Mouse (Mus musculus): ENCODE data around the gene Atxn7l1. TPM values are rescaled to one million over a fixed set of nuclear protein-coding genes. Genes with fewer than 3 reads are reported as not detected.

Atxn7l1 gene
- total and polyA plus RNA-seq, 3 experiments, result 21.8 to 31.6 (median 30.8) TPM

DNA sequence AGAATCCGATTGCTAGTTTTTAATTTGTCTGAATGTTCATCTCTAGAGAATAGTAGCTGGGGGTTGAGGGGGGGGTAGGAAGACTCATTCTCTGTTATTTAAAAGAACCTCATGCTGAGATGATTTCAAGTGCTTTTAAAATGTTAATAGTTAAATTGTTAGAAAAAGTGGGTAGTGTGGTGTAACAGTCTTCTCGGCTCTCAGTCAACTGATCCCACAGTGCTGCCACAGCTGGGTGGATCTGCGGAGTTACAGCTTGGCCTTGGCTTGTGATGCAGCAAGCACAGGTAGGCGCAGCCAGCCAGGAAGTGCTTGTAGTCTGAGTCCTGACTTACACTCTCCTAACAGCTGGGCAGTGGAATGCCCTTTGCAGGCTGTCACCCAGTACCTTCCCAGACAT, 125.7 kb downstream of the Atxn7l1 start:
- DNase-seq, result no peak

DNA sequence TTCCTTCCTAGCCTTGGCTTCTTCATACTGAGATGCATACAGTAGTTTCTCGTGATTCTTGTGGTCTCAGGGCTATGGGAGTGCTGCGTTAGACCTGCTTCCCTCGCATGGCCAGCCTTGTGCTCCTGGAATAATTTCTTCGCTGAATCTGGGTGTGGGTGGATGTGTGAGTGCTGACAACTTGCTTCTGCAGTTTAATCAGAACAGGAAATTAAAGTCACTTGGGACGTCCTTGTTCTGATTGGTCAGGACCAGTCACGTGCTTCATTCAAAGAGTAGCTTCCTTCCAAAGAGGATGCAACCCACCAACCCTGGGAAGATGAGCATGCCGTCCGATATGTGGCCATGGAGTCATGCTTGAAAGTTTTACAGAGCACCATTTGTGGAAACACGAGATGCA, 126.2 kb downstream of the Atxn7l1 start:
- no peak for DNase-seq

DNA sequence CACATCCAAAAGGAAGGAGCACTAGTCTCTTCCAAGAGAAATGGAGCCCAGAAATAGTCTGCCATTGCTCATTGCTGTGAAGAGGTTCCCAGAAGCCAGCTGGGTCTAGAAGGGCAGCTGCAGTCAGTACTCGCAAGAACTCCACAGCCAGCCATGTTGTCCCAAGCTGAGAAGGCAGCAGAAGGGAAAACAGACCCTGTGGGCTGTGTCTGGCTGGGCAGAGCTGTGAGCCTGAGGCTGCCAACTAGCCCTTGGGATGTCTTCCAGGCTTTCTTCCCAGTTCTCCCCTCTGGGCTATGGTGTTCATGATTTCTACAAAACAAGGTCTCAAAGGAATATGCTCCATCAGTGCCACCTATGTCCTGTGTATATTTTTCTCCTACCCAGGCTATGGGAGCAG, 128.5 kb downstream of the Atxn7l1 start:
- no peak for DNase-seq

DNA sequence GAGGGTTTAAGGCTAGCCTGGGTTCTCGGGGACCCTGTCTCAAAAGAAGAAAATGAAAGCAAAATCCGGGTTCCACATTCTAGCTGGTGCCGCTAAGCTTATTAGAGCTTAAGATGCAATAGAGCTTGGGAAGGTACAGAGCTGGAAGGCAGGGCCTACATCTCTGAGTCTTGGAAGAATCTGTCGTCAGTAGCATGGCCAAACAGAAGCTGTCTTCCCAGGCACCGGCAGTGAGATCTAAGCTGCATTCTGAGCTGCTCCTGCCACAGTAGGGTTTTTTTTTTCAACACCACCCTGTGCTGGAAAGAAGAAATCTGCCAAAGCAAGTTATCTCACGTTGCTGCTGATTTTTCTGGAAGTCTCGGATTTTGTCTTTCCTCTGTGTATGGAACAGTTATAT, 129.9 kb downstream of the Atxn7l1 start:
- no peak for DNase-seq

DNA sequence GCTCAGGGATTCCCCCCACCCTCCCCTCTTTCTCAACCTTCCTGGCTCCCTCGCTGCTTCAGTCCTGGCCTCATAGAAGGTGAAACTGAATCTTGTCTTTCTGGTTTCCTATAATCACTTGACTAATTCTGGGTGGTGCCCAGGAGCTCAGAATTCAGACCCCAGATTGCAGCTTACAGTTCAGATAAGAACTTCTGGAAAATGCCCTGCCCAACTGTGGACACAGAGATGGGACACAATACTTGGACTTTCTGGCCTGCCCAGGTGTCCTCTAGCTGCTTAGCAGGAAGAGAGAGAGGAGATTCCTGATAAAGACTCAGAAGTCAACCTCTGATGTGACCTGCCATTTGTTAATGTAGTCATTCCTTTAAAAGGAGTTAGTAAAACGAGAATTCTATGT, 131.7 kb downstream of the Atxn7l1 start:
- no peak for DNase-seq

DNA sequence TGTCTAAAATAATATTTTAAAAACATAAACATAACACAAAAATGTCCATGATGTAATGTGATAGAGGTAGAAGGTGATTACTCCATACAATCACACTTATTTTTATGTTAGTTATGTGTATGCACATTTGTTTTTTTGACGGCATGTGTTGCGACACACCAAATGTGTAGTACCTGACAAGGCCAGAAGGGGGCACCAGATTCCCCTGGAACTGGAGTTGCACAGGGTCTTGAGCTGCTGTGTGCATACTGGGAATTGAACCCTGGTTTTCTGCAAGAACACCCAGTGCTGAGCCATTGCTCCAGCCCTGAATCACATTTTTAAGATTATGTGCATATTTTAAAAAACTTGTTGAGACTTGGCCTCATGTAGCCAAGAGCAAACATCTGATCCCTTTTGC, 133.3 kb downstream of the Atxn7l1 start:
- peak; percentile 61 for DNase-seq

DNA sequence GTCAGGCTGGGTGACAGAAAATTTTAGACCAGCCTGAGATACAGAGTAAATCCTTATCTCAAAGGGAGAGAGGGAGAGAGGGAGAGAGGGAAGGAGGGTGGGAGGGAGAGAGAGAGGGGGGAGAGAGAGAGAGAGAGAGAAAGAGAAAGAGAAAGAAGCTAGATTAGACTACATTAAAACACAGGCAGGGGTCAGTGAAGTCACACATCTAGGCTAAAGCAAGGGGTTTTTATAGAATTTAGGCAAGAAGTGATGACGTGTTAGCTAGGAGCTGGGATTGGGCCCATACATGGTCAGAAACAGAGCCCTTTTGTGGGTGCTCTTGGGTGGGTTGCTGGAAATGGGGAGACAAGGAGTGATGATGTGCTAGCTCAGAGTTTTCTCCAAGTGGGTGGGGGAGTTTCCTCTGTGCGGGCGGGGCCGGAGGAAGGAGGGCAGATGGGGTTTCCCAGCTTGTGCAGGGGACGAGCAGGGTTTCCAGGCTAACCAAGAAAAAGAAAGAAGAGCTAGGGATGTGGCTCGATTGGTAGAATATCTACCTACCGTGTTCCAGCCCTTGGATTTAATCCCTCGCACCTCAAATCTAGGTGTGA, 136.9 kb downstream of the Atxn7l1 start:
- DNase-seq, result no peak

DNA sequence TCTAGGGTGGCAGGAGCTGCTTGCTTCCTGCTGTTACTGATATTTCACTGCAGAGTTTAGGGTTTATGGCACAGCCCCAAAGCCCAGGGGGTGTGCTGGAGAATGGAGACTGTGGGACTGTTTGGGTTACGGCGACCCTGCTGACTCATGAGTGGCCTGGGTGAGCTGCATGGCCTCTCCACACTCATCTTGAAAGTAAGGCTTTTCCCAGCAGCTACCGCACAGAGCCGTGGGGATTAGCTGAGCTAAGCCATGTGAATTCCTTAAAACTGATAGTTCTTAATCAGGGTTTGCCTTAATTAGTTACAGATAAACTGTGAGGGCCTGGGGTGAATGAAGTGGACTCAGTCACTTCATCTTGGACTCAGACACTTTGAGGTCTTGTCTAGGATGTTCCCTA, 137.9 kb downstream of the Atxn7l1 start:
- peak; percentile 18 for DNase-seq

DNA sequence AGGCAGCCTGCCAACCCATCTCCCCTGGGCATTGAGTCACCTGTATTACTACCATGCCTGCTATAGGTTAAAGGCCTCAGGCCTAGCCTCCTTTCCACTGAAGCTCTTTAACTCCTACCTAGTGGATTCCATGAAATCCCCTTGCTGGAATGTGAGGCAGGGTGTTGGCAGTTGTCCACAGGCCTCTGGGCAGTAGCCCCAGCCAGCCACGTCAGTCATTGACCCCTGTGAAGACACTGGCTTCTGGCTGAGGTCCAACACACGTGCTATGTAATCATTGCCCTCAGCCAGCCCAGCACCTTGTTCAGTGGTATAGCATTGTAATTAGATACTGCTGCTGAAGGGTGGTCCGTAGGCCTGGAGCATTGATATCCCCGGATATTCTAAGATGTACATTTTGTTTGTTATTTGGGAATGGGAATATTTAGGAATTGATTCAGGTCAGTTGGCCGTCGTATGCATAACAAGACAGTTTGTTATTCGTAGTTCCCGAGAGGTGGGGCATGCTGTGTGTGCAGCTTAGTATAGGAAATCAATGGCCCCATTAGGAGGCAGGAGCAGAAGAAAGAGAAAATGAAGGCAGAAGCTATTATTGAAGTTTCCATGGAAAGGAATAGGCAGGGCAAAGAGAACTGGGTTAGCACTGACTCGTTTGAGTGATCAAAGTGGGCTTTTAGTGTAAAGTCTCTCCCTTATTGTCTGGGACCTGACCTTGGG, 138.6 kb downstream of the Atxn7l1 start:
- DNase-seq, result peak; percentile 71

DNA sequence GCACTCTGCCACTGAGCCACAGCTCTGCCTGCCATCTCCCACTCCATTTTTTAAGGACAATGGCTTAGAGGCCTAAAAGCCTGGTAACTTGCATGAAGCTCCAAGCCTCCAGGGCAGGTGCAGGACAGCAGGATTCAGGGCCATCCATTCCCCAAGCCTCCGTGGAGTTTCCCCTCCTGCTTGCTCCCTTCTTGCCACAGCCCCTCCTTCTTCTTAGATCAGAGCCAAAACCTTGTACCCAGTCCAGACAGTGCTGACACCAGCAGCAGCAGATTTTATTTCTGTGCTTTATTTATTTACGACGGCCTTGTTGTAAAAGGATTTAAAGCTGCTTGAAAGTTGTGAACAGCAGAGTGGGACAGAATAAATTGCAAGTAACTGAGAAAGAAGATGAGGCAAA, 140.2 kb downstream of the Atxn7l1 start:
- DNase-seq, result no peak

DNA sequence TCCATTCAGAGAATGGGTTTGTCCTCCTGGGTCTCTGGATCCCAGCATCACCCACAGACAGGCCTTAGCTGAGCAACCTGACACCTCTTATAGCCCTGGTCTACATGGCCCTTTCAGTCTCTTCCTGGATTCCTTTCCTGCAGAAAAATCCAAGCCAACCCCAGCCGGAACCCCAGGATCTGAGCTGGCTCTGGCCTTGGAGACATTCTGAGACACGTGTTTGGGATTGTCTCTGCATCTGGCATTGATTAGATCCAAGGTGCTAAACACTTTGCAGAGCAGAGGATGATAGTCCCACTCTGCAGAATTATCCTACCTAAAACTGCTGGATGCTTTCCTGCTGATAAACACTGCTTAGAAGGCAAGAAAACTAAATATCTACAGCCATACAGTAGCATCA, 141.3 kb downstream of the Atxn7l1 start:
- DNase-seq, result no peak

DNA sequence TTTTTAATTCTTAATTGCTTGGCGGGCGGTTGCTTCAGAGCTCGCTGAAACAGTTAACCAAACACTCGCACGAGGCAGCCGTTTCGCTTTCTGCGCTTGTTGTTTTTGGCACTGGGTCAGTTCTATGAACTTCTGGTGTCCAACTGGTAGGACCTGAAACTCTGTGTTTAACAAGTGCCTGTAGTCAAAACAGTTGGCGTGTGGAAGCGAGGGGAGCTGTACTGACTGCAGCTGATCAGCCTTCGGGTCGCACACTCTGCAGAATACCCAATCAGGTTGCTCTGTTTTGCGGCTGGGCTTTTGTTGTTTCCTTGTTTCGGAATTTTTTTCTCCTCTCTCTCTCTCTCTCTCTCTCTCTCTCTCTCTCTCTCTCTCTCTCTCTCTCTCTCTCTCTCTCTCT, 154.6 kb downstream of the Atxn7l1 start:
- peak; percentile 82 for DNase-seq

DNA sequence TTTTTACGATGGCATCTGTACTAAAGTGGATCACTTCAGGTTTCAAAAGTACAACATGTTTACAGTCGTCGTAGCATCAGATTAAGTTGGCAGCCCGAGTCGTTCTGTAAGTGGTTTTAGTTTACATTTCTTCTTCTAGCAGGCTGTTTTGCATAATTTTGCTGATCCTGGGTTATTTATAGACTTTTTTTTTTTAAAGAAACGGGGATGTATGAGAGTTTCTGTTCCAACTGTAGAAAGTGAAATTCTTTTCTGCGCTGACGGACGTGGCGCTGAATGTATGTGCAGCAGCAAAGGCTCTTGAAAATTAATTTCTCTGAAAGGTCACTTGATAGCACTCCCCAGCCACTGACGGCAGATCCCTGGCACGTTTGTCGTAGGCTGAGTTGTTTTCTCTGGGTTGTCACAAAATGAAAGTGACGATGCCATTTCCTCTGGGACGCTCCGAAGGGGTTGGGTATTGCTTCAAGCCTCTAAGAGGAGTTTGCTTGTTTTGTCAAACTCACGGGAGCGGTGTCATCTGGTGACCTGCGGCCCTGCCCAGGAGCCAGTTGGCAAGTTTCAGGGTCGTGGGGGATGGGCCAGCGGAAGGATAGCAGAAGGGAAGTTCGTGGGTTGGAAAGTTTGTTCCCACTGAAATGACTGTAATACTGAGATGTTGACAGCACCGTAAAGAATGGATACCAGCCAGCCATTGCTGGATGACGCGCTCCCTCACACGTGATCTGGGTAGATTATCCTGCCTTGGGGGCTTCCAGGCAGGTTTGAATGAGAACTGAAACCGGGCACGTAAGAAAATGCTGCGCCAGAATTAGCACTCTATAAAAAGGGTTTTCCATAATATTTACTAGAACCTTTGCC, 155.3 kb downstream of the Atxn7l1 start:
- peak; percentile 87 for DNase-seq

DNA sequence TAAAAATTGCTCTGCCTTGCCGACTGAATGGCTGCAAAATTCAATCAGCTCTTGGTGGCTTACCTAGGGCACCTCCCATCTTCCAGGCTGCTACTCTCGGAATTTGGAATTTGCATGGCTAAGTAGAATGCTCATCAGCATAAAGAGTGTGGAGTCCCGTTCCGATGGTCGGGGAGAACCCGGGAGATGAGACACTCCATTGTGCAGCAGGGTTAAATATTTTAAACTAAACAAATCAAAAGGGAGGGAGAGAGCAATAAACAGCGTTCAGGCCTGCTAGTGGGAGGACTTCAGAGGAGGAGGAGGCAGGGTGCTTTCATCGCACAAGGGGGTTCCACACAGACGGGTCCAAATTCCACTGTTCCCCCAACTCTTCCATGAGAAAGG, 155.9 kb downstream of the Atxn7l1 start:
- DNase-seq, result peak; percentile 22

DNA sequence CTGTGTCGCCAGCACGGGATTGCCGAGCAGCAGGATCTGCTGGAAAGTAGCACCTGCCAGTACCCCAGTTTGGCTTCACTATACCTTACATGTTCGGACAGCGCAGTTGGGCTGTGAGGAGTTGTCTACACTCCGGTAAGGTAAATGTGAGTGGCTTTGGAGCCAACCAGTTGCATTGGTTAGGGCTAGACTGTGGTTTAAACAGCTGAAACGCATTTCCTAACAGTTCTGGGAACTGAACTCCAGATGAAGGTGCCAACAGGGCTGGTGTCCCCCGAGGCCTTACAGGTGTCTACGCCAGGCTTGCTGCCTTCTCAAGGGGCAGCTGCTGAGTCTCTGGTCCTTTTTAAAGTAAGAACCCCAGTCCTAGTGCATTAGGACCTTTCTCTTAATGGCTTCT, 157.6 kb downstream of the Atxn7l1 start:
- DNase-seq, result no peak

DNA sequence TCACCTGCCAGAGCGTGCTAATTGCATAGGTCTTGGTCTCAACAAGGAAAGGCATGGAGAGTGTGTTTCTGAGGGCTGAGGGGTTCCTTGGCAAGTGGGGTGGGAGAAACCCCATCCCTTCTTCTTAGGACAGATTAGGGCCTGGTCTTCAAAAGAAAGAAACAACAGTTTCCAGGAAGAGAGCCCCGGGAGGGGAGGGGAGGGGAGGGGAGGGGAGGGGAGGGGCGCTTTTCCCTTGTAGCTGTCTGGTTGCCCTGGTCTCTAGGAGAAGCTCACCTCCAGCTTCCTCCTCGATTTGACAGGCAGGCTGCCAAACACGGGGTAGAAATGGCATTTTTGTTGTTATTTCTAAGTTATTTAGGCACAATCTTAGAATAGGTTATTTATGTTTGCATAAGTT, 159.0 kb downstream of the Atxn7l1 start:
- DNase-seq, result no peak

DNA sequence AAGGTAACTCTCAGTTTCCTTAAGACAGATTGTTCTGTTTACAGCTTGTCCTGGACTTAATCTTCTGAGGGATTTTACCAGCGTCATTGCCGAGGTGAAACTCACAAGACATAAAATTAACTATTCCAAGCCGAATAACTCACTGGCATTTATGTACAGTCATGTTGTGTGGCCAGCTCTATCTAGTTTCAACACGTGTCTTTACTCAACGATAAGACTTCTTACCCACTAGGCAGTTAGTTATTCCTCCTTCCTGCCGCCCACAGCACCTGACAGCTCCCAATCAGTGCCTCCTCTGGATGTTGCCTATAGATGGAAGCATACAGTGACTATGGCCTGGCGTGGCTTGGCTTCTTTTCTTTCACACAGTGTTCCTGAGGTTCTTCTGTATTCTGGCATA, 161.2 kb downstream of the Atxn7l1 start:
- no peak for DNase-seq

DNA sequence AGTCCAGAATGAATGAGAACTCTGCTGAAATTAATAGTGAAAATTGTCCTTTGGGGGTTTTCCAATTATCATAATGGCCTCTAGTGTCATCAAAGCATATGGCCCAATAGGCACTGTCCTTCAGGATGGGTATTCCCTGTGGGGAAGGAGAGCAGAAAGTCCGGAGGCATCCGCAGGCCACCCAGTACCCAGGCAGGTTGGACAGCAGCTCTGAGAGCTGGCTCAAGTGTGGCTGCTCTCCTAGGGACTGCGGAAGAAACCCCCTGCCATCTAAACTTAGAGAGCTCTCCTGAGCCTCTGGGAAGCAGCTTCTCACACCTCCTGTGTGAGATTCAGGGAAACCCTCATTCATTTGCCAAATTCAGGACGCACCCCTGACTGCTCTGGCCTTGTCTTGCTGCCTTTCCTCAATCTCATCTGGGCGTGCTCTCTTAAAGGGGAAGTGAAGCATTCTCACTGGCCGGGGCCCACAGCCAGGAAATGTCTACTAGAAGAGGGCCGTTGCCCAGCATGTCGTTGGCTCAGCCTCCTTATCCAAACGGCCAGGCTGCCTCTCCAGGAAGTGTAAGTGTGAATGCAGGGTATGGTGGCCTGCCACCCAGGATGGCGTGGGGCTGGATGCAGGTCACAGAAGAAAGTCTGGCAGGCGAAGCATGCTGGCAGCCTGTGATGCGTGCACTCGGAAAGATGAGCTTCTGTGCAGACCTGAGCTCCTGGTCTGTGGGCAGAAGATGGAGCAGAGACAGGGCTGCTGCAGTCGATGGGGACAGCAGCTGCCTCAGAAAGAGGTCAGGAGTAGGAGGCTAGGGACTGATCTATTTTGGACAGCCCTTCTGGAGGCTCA, 166.6 kb downstream of the Atxn7l1 start:
- DNase-seq, result peak; percentile 83

DNA sequence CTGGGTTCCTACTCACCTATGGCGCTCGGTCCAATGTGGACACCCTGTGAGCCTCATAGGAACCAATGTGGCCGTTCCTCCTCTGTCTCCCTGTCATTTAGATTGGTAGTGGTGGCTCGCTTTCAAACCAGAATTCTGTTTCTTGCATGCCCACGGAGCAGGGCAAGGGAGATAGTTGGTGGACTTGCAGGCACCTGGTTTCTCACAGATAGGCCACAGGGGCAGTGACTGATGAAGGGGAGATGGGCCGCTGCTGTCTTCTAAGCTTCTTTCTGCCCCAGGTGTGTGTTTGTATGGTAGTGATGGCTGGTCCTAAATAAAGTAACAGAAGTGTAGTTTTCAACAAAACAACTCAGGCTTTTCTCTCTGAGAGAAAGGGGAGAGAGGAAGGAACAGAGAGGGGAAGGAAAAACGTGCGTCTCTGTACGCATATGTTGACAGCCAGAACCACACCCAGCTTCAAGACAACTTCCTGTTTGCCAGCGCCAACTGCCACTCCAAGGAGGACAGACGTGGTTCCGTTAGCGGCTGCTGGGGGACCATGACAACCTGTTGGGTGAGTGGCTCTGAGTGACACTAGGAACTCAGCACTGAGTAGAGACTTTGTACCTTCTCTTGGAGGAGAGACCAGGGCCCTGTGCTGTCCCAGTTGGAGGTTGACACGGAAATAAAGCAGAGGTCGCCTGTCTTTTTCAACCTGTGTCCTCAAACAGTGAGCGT, 167.6 kb downstream of the Atxn7l1 start:
- no peak for DNase-seq

DNA sequence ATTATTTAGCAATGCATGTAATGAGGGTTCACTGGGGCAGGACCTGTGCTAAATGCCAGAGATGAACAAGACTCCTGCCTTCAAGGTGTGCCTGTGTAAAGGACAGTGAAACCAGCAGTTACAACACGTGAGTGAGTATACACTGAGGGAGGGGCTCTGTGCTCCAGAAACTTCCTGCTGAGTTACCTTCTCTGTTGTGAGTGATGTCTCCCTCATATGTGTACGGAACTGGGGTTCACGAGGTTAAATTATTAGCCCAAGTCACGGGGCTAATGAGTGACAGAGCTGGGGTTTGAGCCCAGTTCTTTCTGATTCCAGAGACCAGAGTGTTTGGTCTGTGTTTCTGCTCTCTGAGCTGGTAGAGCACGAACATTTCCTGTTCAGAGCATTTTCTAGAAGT, 168.3 kb downstream of the Atxn7l1 start:
- no peak for DNase-seq

DNA sequence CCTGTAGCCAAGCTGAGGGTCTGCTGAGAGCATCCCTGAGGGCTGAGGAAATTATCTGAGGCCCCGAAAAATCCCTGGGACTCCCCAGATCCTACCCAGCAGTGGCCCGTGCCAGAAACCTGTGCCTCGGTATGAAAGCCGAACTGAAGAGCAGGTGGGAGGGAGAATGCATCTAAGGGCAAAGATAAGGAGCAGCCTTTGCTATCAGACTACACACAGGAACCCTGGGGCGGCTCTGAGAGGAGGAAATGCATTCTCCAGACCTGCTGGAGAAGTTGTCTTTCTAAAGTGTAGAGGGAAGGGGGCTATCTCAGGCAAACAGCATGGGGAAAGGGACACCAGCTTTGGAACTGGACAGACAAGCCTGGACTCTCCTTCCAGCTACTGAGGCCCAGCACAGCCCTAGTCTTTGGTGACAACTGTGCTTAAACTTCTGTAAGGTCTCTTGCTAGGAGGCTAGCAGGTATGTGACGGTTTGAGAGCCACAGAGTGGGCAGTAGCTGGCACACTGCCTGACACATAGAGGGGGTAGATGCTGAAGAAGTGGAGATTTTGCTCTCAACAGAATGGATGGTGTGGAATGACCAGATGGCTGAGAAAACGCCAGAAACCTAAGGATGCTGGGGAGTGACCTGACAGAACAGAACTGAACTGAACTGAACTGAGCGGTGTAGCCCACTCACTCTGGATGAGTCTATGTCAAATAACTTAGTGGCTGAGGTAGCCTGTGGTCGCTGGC, 170.5 kb downstream of the Atxn7l1 start:
- no peak for DNase-seq
